Mouse (Mus musculus) heart, postnatal 10 days (tissue): ENCODE measurements around the gene Mkln1. TPM values are rescaled to one million over a fixed set of nuclear protein-coding genes. Genes with fewer than 3 reads are reported as not detected.

ENCODE experiments used
- DNase-seq, 2 experiments: peaks; one replicate each; pipeline ENCODE4 v3.0.0; 2021
- intact Hi-C: fragments of 180-260 bp; cut with DNase I; formaldehyde crosslinking; loops from one replicate; pipeline ENCODE4 v1.15.1; 2025
- total RNA-seq, 2 experiments: library from RNA; stranded (reverse); gene quantifications; 2 replicates each; pipeline ENCODE4 v1.2.3; 2021

The Mkln1 gene
- total RNA-seq, 2 experiments from 2014 or later = 194 to 206 TPM

DNA sequence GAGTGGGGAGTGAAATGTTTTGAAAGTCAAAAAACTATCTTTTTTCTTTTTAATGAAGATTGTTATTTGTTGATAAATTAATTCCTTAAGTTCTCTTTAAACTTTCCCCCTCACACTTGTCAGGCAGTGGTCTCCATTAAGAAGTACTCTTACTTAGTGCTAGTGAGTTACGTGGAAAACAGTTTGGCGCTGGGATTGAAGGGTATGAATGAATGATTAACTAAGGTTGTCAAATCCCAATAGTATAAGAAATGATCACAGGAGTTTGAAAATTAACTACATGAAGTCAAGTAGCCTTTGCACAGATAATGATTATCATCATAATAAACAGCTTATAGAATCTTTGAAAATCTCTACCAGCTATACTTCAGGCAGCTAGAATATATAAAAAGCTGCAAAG, 101.7 kb downstream of the Mkln1 start:
- no peak for DNase-seq
- intact Hi-C loops = no loop called here

GRCm38 (mm10) chr6:31500691-31501090, 102.2 kb downstream of the Mkln1 start:
- no peak for DNase-seq
- intact Hi-C loops = no loop called here

GRCm38 (mm10) chr6:31502614-31503013, 104.1 kb downstream of the Mkln1 start:
- intact Hi-C loops = no loop called here
- DNase-seq = no peak

DNA sequence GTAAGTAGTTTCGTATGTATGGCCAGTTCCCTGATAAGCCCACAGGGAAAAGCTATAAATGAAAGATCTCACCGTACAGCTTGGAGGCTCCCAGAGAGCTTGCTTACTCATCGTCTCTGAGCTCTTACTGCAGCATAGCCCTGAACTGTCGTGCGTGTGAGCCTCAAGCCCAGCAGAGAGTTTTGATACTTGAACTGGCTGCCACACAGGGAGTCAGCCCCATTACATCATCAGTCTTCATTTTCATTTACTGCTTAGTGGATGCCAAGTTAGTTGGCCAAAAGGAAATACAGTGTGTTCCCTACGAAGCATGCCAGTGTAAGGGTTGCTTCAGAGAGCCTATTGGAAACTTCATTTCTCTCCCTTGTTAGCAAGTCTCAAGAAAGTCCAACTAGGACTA, 115.2 kb downstream of the Mkln1 start:
- no peak for DNase-seq

GRCm38 (mm10) chr6:31517681-31518337, 119.3 kb downstream of the Mkln1 start:
- intact Hi-C loops = no loop called here
- DNase-seq = peak; percentile 32 to 46

More for the DNA sequence above, 115.2 kb downstream of the Mkln1 start:
- intact Hi-C loops = no loop called here

DNA sequence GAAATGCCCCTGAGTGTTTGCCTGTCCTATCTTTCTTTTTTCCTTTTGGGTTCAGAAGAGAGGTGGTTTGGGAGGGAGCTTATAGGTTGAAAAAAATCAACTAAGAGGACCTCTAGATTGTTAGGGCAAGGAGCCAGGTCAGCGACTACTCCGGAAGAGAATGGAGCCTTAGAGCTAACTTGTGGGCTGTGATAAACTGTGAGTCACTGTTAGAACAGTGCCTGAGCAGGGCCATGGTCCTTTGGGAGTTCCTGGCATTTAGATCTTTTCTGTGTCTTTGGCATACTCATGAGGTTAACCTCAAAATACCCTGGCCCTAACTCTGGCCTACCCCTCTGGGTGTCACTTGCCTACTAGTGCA, 119.8 kb downstream of the Mkln1 start:
- peak; percentile 65 to 66 for DNase-seq

DNA sequence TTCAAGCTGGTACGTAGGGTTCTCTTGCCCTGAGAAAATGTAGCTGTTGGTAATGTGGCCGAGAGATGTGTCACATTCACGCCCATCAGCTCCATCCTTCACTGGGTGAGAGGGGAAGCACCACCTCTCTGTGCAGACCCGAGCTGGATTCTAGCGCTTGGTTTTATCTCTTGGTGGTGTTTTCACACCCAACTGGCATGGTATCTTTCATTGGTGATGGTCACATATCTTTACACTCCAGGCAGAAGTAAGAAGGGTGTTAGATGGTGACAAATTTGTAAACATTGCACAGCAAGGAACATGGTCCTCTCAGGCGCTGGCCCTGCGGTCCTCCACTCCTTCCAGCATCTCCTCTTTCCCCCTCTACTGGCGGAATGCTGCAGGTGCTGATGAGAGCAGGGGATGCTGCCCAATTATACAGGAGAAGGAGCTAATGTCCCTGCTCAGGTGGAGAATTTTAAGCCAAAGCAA, 120.5 kb downstream of the Mkln1 start:
- intact Hi-C loops = no loop called here
- peak; percentile 38 to 52 for DNase-seq

More for the DNA sequence above, 119.8 kb downstream of the Mkln1 start:
- intact Hi-C loops = no loop called here

- intact Hi-C loops = no loop called here
- no peak for DNase-seq
Measured at GRCm38 (mm10) chr6:31520486-31521215, 122.1 kb downstream of the Mkln1 start.

GRCm38 (mm10) chr6:31521491-31522355, 123.2 kb downstream of the Mkln1 start:
- intact Hi-C loops = no loop called here
- no peak for DNase-seq

GRCm38 (mm10) chr6:31522478-31522877, 123.9 kb downstream of the Mkln1 start:
- DNase-seq = no peak

GRCm38 (mm10) chr6:31523039-31523438, 124.5 kb downstream of the Mkln1 start:
- intact Hi-C loops = no loop called here
- DNase-seq = no peak

More at GRCm38 (mm10) chr6:31522478-31522877, 123.9 kb downstream of the Mkln1 start:
- intact Hi-C loops = no loop called here

GRCm38 (mm10) chr6:31523657-31524056, 125.1 kb downstream of the Mkln1 start:
- intact Hi-C loops = no loop called here
- DNase-seq = no peak

DNA sequence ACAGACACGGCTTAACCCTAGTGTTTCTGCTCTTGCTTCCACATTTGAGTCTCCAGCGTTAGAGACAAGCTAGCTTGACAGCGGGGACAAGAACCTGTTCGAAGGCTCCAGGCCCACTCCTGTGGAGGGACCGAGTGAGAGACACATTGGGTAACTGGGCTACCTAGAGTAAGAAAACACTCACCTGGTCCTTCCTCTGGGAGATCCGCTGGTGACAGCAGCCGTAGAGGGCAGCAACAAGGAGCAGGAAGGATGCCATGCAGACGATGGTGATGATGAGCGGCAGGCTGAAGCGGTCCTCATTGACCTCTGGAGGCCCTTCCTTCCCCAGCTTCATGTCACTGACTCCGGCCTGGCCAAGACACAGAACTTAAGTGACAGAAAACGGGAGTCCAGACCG, 125.6 kb downstream of the Mkln1 start:
- intact Hi-C loops = no loop called here
- DNase-seq = no peak

GRCm38 (mm10) chr6:31524647-31525046, 126.1 kb downstream of the Mkln1 start:
- intact Hi-C loops = no loop called here
- no peak for DNase-seq

- intact Hi-C loops = no loop called here
- DNase-seq = peak; percentile 57 to 68
Measured at GRCm38 (mm10) chr6:31525231-31525900, 126.8 kb downstream of the Mkln1 start.

DNA sequence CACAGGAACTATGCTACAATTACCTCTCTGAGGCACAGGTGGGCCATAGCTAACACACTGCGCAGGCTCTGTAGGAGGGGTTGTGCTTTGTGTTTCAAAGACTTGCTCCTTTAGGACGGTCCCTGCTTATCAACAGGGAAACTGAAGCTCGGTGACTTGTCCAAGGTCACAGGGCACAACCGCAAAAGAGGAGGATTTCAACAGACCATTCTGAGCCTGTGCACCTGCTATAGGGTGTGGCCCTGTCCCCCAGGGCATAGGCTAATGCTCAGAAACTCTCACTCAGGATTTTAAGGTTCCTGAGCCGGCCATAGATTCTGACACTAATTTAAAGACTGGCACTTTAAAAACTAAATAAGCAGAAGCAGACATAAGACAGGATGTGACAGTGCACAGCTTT, 128.4 kb downstream of the Mkln1 start:
- intact Hi-C loops = no loop called here
- DNase-seq = no peak

DNA sequence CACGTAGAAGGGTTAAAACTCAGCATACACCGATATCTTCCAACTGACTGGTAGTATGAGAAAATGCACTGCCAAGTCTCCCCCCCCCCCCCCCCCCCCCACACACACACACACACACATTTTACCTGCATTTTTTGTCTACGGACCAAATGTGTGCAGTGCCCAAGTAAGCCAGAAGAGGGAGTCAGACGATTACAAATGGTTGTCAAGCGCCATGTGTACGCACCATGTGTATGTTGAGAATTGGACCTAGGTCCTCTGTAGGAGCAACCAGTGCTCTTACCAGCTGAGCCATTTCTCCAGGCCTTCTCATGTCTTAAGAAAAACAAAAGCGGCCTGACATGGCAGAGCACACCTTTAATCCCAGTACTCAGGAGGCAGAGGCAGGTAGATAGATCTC, 129.4 kb downstream of the Mkln1 start:
- intact Hi-C loops = loop anchor here (1.0 kb wide), 1 partner anchor 111 kb away; no protein-coding TSS in a partner anchor
- DNase-seq = peak; percentile 52 to 69

- no peak for DNase-seq
- intact Hi-C loops = loop anchor here (1.0 kb wide), 1 partner anchor 111 kb away; no protein-coding TSS in a partner anchor
Measured at GRCm38 (mm10) chr6:31528339-31528738, 129.8 kb downstream of the Mkln1 start.

DNA sequence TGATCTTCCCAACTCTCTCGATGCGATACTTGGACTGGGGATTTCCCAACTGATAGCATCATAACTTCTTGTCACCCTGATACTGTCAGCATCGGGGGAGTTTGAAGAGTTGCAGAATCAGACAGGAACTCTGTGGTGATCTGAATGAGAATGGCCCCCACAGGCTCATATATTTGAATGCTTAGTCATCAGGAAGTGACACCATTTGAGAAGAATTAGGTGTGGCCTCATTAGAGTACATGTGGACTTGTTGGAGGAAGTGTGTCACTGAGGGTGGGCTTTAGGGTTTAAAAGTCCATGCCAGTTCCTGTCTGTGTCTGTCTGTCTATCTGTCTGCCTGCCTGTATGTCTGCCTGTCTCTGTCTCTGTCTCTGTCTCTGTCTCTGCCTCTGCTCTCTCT, 133.3 kb downstream of the Mkln1 start:
- DNase-seq = no peak
- intact Hi-C loops = loop anchor here (2.0 kb wide), 1 partner anchor 29 kb away; no protein-coding TSS in a partner anchor

DNA sequence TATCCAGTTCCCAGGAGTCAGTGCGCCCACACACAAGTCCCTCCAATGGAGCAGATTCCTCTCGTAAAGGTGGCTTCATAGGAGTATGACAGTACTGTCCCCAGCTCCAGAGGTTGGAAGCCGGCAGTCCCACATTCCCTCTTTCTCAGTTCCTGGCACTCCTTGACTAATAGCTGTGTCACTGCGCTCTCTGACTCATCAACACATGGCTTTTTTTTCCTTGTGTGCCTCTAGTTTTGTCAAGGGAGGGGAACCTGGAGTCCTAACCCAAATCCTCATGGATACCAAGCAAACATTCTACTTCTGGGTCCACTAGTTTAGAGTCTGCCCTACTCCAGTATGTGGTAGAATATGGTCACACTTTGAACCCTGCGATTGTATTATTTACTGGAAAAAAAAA, 136.2 kb downstream of the Mkln1 start:
- DNase-seq = no peak
- intact Hi-C loops = no loop called here
